In genomic region chr8:46022203-46022602, GRCm38 (mm10) we compare ENCODE assay signal across 16 mouse cellular contexts. TPM values are rescaled to one million over a fixed set of nuclear protein-coding genes. Genes with fewer than 3 reads are reported as not detected.
"Had no signal": no experiment of that assay in that cellular context is flagged by ENCODE, and none has a peak within 500 bp of the region (broad histone marks: within the 10 kb centered on the region; RNA-seq: fewer than 3 reads in every experiment).

No protein-coding gene starts in this region.

- H3K4me1 ChIP-seq: limb, embryonic 15.5 days; liver, embryonic 12.5 days; midbrain, embryonic 12.5 days; neural tube, embryonic 13.5 days had no signal

- H3K4me3 ChIP-seq: limb, embryonic 15.5 days; liver, embryonic 12.5 days; midbrain, embryonic 12.5 days; neural tube, embryonic 13.5 days had no signal

- DNase-seq: kidney, adult 9 months; layer of hippocampus, adult 9-11 months; layer of hippocampus, postnatal 36 days; lung, embryonic 14.5 days; lung, postnatal 10 days; retina, postnatal 1 day; thymus, adult 2 months; thymus, postnatal 25 days had no signal

- H3K36me3 ChIP-seq: limb, embryonic 15.5 days; liver, embryonic 12.5 days; midbrain, embryonic 12.5 days; neural tube, embryonic 13.5 days had no signal

- H3K27ac ChIP-seq: kidney, postnatal 0 days; limb, embryonic 15.5 days; liver, embryonic 12.5 days; midbrain, embryonic 12.5 days; neural tube, embryonic 13.5 days; stomach, postnatal 0 days had no signal

- H3K27me3 ChIP-seq: limb, embryonic 15.5 days; liver, embryonic 12.5 days; midbrain, embryonic 12.5 days; neural tube, embryonic 13.5 days had no signal

- H3K9me3 ChIP-seq: limb, embryonic 15.5 days; liver, embryonic 12.5 days; midbrain, embryonic 12.5 days; neural tube, embryonic 13.5 days had no signal

RNA-seq across cellular contexts. Expression of gene Lrp2bp, which starts 23.1 kb away (rescaled TPM):
- polyA plus RNA-seq: liver, embryonic 12.5 days; liver, embryonic 16.5 days; small intestine, adult 2 months; thymus, adult 2 months had no signal
